Mouse (Mus musculus): ENCODE measurements around the gene Clic5. TPM values are rescaled to one million over a fixed set of nuclear protein-coding genes. Genes with fewer than 3 reads are reported as not detected.

Gene Clic5
- total and polyA plus RNA-seq, 2 experiments from 2014 or later = 17.8 to 37.0 TPM

- 17% methylated on average over 3 of the region's 3 CpGs for WGBS
Observed at GRCm38 (mm10) chr17:44192981-44193380, 4.6 kb downstream of the Clic5 start.

GRCm38 (mm10) chr17:44199158-44199557 is 10.8 kb downstream of the Clic5 start:
- ATAC-seq (ENCODE audit: insufficient read depth, low read depth) (no peak), DNase-seq (ENCODE audit: low spot score) (no peak)
- Histone ChIP-seq H3K4me2 (ENCODE audit: low read depth, low read length) (no peak overlapping the region), H3K4me1 (ENCODE audit: control insufficient read depth, insufficient read depth) (peaks cover 17% of the 10 kb centered on the region), H3K9me3 (replicated peaks; ENCODE audit: control insufficient read depth, low read length) (no peaks in the 10 kb centered on the region), H3K27me3 (ENCODE audit: control insufficient read depth, insufficient read depth, low read length) (no peaks in the 10 kb centered on the region), H3K36me3 (replicated peaks; ENCODE audit: control insufficient read depth, insufficient read depth, low read length) (0 out of 2 replicates have a peak, but pooled peaks cover 4% of the 10 kb centered on the region), H3K4me3 (ENCODE audit: low read depth, low read length) (no peak overlapping the region), H3K9ac (replicated peaks; ENCODE audit: low read depth, low read length) (no peak overlapping the region), H3K27ac (ENCODE audit: low read depth) (0 out of 2 replicates have a peak overlapping the region, but pooled peaks have one; percentile 5)
- TF ChIP-seq CTCF (IDR thresholded peaks at IDR 0.05; ENCODE audit: low read depth) (no peak), EP300 (IDR thresholded peaks at IDR 0.05; ENCODE audit: low read depth) (no peak)
- WGBS = 59% methylated on average over 4 of the region's 4 CpGs

More at GRCm38 (mm10) chr17:44192981-44193380, 4.6 kb downstream of the Clic5 start:
- TF ChIP-seq CTCF (IDR thresholded peaks at IDR 0.05; ENCODE audit: low read depth) (no peak), EP300 (IDR thresholded peaks at IDR 0.05; ENCODE audit: low read depth) (no peak)
- H3K4me3 ChIP-seq (ENCODE audit: low read depth, low read length) = no peak overlapping the region
- peak; percentile 69 for DNase-seq (ENCODE audit: low spot score)
- H3K36me3 ChIP-seq (replicated peaks; ENCODE audit: control insufficient read depth, insufficient read depth, low read length) = no peaks in the 10 kb centered on the region
- no peaks in the 10 kb centered on the region for H3K9me3 ChIP-seq (replicated peaks; ENCODE audit: control insufficient read depth, low read length)
- H3K9ac ChIP-seq (replicated peaks; ENCODE audit: low read depth, low read length) = 0 out of 2 replicates have a peak overlapping the region, but pooled peaks have one; percentile 17
- peak overlapping the region; percentile 75 for H3K27ac ChIP-seq (ENCODE audit: low read depth)
- ATAC-seq (ENCODE audit: insufficient read depth, low read depth) = no peak
- H3K27me3 ChIP-seq (ENCODE audit: control insufficient read depth, insufficient read depth, low read length) = no peaks in the 10 kb centered on the region
- H3K4me1 ChIP-seq (ENCODE audit: control insufficient read depth, insufficient read depth) = peaks cover 39% of the 10 kb centered on the region
- peak overlapping the region; percentile 35 for H3K4me2 ChIP-seq (ENCODE audit: low read depth, low read length)

- Histone ChIP-seq H3K4me3 (ENCODE audit: low read depth, low read length) (no peak overlapping the region), H3K4me1 (ENCODE audit: control insufficient read depth, insufficient read depth) (peaks cover 14% of the 10 kb centered on the region), H3K9me3 (replicated peaks; ENCODE audit: control insufficient read depth, low read length) (no peaks in the 10 kb centered on the region), H3K36me3 (replicated peaks; ENCODE audit: control insufficient read depth, insufficient read depth, low read length) (0 out of 2 replicates have a peak, but pooled peaks cover 4% of the 10 kb centered on the region), H3K27me3 (ENCODE audit: control insufficient read depth, insufficient read depth, low read length) (no peaks in the 10 kb centered on the region), H3K4me2 (ENCODE audit: low read depth, low read length) (no peak overlapping the region), H3K9ac (replicated peaks; ENCODE audit: low read depth, low read length) (no peak overlapping the region), H3K27ac (ENCODE audit: low read depth) (no peak overlapping the region)
- peak; percentile 33; the same call in 1 of the 2 replicates for ATAC-seq (ENCODE audit: insufficient read depth, low read depth)
- peak; percentile 11 for DNase-seq (ENCODE audit: low spot score)
- WGBS = 43% methylated on average over 5 of the region's 5 CpGs
- TF ChIP-seq CTCF (IDR thresholded peaks at IDR 0.05; ENCODE audit: low read depth) (no peak), EP300 (IDR thresholded peaks at IDR 0.05; ENCODE audit: low read depth) (no peak)
Observed at GRCm38 (mm10) chr17:44202952-44203351, 14.6 kb downstream of the Clic5 start.

GRCm38 (mm10) chr17:44204787-44205186 is 16.4 kb downstream of the Clic5 start:
- Histone ChIP-seq H3K36me3 (replicated peaks; ENCODE audit: control insufficient read depth, insufficient read depth, low read length) (peaks cover 8% of the 10 kb centered on the region; the same call in 1 of the 2 replicates), H3K27ac (ENCODE audit: low read depth) (no peak overlapping the region), H3K9me3 (replicated peaks; ENCODE audit: control insufficient read depth, low read length) (no peaks in the 10 kb centered on the region), H3K27me3 (ENCODE audit: control insufficient read depth, insufficient read depth, low read length) (no peaks in the 10 kb centered on the region), H3K4me2 (ENCODE audit: low read depth, low read length) (no peak overlapping the region), H3K4me1 (ENCODE audit: control insufficient read depth, insufficient read depth) (peaks cover 14% of the 10 kb centered on the region), H3K4me3 (ENCODE audit: low read depth, low read length) (no peak overlapping the region), H3K9ac (replicated peaks; ENCODE audit: low read depth, low read length) (no peak overlapping the region)
- DNase-seq (ENCODE audit: low spot score) (no peak), ATAC-seq (ENCODE audit: insufficient read depth, low read depth) (no peak)
- 75% methylated on average over 1 of the region's 1 CpGs for WGBS
- TF ChIP-seq CTCF (IDR thresholded peaks at IDR 0.05; ENCODE audit: low read depth) = no peak
- no peak for TF ChIP-seq EP300 (IDR thresholded peaks at IDR 0.05; ENCODE audit: low read depth)

GRCm38 (mm10) chr17:44205562-44205961 is 17.2 kb downstream of the Clic5 start:
- H3K9me3 ChIP-seq (replicated peaks; ENCODE audit: control insufficient read depth, low read length) = no peaks in the 10 kb centered on the region
- H3K4me3 ChIP-seq (ENCODE audit: low read depth, low read length) = no peak overlapping the region
- TF ChIP-seq CTCF (IDR thresholded peaks at IDR 0.05; ENCODE audit: low read depth) (no peak), EP300 (IDR thresholded peaks at IDR 0.05; ENCODE audit: low read depth) (no peak)
- H3K36me3 ChIP-seq (replicated peaks; ENCODE audit: control insufficient read depth, insufficient read depth, low read length) = peaks cover 8% of the 10 kb centered on the region; the same call in 1 of the 2 replicates
- DNase-seq (ENCODE audit: low spot score) = no peak
- H3K4me2 ChIP-seq (ENCODE audit: low read depth, low read length) = no peak overlapping the region
- H3K27me3 ChIP-seq (ENCODE audit: control insufficient read depth, insufficient read depth, low read length) = no peaks in the 10 kb centered on the region
- 76% methylated on average over 3 of the region's 3 CpGs for WGBS
- peaks cover 19% of the 10 kb centered on the region for H3K4me1 ChIP-seq (ENCODE audit: control insufficient read depth, insufficient read depth)
- H3K9ac ChIP-seq (replicated peaks; ENCODE audit: low read depth, low read length) = no peak overlapping the region
- H3K27ac ChIP-seq (ENCODE audit: low read depth) = no peak overlapping the region
- no peak for ATAC-seq (ENCODE audit: insufficient read depth, low read depth)

GRCm38 (mm10) chr17:44208900-44209299 is 20.5 kb downstream of the Clic5 start:
- ATAC-seq (ENCODE audit: insufficient read depth, low read depth) (no peak), DNase-seq (ENCODE audit: low spot score) (no peak)
- no peaks in the 10 kb centered on the region for H3K27me3 ChIP-seq (ENCODE audit: control insufficient read depth, insufficient read depth, low read length)
- H3K9ac ChIP-seq (replicated peaks; ENCODE audit: low read depth, low read length) = no peak overlapping the region
- H3K4me1 ChIP-seq (ENCODE audit: control insufficient read depth, insufficient read depth) = peaks cover 10% of the 10 kb centered on the region
- H3K4me2 ChIP-seq (ENCODE audit: low read depth, low read length) = no peak overlapping the region
- no peak overlapping the region for H3K27ac ChIP-seq (ENCODE audit: low read depth)
- H3K4me3 ChIP-seq (ENCODE audit: low read depth, low read length) = no peak overlapping the region
- TF ChIP-seq CTCF (IDR thresholded peaks at IDR 0.05; ENCODE audit: low read depth) = no peak
- no peak for TF ChIP-seq EP300 (IDR thresholded peaks at IDR 0.05; ENCODE audit: low read depth)
- WGBS = 83% methylated on average over 4 of the region's 4 CpGs
- no peaks in the 10 kb centered on the region for H3K9me3 ChIP-seq (replicated peaks; ENCODE audit: control insufficient read depth, low read length)
- peaks cover 4% of the 10 kb centered on the region; the same call in 1 of the 2 replicates for H3K36me3 ChIP-seq (replicated peaks; ENCODE audit: control insufficient read depth, insufficient read depth, low read length)
